Mouse (Mus musculus) liver, postnatal 0 days (tissue): ENCODE results near the gene Slc24a3.

Source experiments
- CTCF ChIP-seq: sonication (generic); IDR thresholded peaks from 2 replicates; pipeline ENCODE4 v1.5.1; 2016; ENCODE audit warnings: antibody characterized with exemption, low read depth
- EP300 ChIP-seq: IDR thresholded peaks from 2 replicates; pipeline ENCODE4 v1.6.1; 2016; ENCODE audit warnings: antibody characterized with exemption, low read depth, mild to moderate bottlenecking

GRCm38 (mm10) chr2:145274016-145274677, 106.6 kb downstream of the Slc24a3 start:
- no peak for TF ChIP-seq CTCF
- TF ChIP-seq EP300: no peak
